Mouse (Mus musculus) neural tube, embryonic 13.5 days (tissue): ENCODE measurements around the gene Cpped1. TPM values are rescaled to one million over a fixed set of nuclear protein-coding genes. Genes with fewer than 3 reads are reported as not detected.

Experiments used
- ATAC-seq: fragments of 200-750 bp; cut with Nextera tagmentation; 2 replicates; pipeline ENCODE4 v1.8.0; 2017; ENCODE audit warnings: low read depth, mild to moderate bottlenecking, moderate TSS enrichment, moderate library complexity
- H3K27ac ChIP-seq: fragments of 300-500 bp; sonication (generic); replicated peaks from 2 replicates; pipeline ENCODE4 v1.5.1; 2015; ENCODE audit warnings: moderate library complexity, mild to moderate bottlenecking, inconsistent platforms
- H3K27me3 ChIP-seq: fragments of 300-500 bp; sonication (generic); 2 replicates; pipeline ENCODE4 v1.6.1; 2015; ENCODE audit warnings: mild to moderate bottlenecking, inconsistent platforms
- H3K36me3 ChIP-seq: fragments of 300-500 bp; sonication (generic); 2 replicates; pipeline ENCODE4 v1.6.1; 2015; ENCODE audit warnings: mild to moderate bottlenecking, inconsistent platforms
- H3K4me1 ChIP-seq: fragments of 300-500 bp; sonication (generic); replicated peaks from 2 replicates; pipeline ENCODE4 v1.6.1; 2015; ENCODE audit warnings: inconsistent platforms
- H3K4me2 ChIP-seq: fragments of 300-500 bp; sonication (generic); 2 replicates; pipeline ENCODE4 v1.6.1; 2015; ENCODE audit warnings: inconsistent platforms, mild to moderate bottlenecking, moderate library complexity
- H3K4me3 ChIP-seq: fragments of 300-500 bp; sonication (generic); 2 replicates; pipeline ENCODE4 v1.5.1; 2015; ENCODE audit warnings: mild to moderate bottlenecking, inconsistent platforms
- H3K9ac ChIP-seq: fragments of 300-500 bp; sonication (generic); 2 replicates; pipeline ENCODE4 v1.6.1; 2015; ENCODE audit warnings: moderate library complexity, mild to moderate bottlenecking, inconsistent platforms
- H3K9me3 ChIP-seq: fragments of 300-500 bp; sonication (generic); 2 replicates; pipeline ENCODE4 v1.6.1; 2016; ENCODE audit warnings: inconsistent platforms
- WGBS: fragments of 180-500 bp; shearing (Covaris S2); methylation state at CpG from one replicate; pipeline ENCODE4 v1.1.7; 2015; 5-methylcytosine and 5-hydroxymethylcytosine counted together
- polyA plus RNA-seq: library from polyadenylated mRNA; unstranded; fragments of >200 nt; fragmentation: Nextera tagmentation; extraction: Ambion mirVana; gene quantifications from 2 replicates; pipeline ENCODE4 v1.2.1, GENCODE M21; 2015

Gene Cpped1
- polyA plus RNA-seq, 1 experiment from 2014 or later = 19.3 TPM

GRCm38 (mm10) chr16:11828816-11829215 lies 80.4 kb downstream of the Cpped1 start:
- Histone ChIP-seq H3K27me3 (no peaks in the 10 kb centered on the region), H3K27ac (no peak overlapping the region), H3K9ac (no peak overlapping the region), H3K4me3 (no peak overlapping the region), H3K9me3 (no peaks in the 10 kb centered on the region), H3K36me3 (peaks cover 5% of the 10 kb centered on the region; the same call in 1 of the 2 replicates), H3K4me2 (no peak overlapping the region), H3K4me1 (peaks cover 4% of the 10 kb centered on the region; the same call in 1 of the 2 replicates)
- 95% methylated on average over 1 of the region's 1 CpGs for WGBS
- ATAC-seq = no peak

GRCm38 (mm10) chr16:11824833-11825232 lies 84.4 kb downstream of the Cpped1 start:
- Histone ChIP-seq H3K27me3 (no peaks in the 10 kb centered on the region), H3K36me3 (peaks cover 5% of the 10 kb centered on the region; the same call in 1 of the 2 replicates), H3K4me2 (no peak overlapping the region), H3K9me3 (no peaks in the 10 kb centered on the region), H3K4me1 (peaks cover 4% of the 10 kb centered on the region; the same call in 1 of the 2 replicates), H3K4me3 (no peak overlapping the region), H3K27ac (no peak overlapping the region; the same call in 1 of the 2 replicates), H3K9ac (no peak overlapping the region)
- WGBS = 74% methylated on average over 7 of the region's 7 CpGs
- ATAC-seq = no peak

GRCm38 (mm10) chr16:11824385-11824784 lies 84.9 kb downstream of the Cpped1 start:
- H3K4me3 ChIP-seq = no peak overlapping the region
- WGBS = 84% methylated on average over 8 of the region's 8 CpGs
- ATAC-seq = no peak
- peaks cover 4% of the 10 kb centered on the region; the same call in 1 of the 2 replicates for H3K4me1 ChIP-seq
- H3K27ac ChIP-seq = no peak overlapping the region; the same call in 1 of the 2 replicates
- no peak overlapping the region for H3K9ac ChIP-seq
- no peaks in the 10 kb centered on the region for H3K9me3 ChIP-seq
- H3K4me2 ChIP-seq = no peak overlapping the region
- H3K36me3 ChIP-seq = peaks cover 5% of the 10 kb centered on the region; the same call in 1 of the 2 replicates
- no peaks in the 10 kb centered on the region for H3K27me3 ChIP-seq

- Histone ChIP-seq H3K9ac (no peak overlapping the region), H3K4me1 (peaks cover 4% of the 10 kb centered on the region; the same call in 1 of the 2 replicates), H3K36me3 (no peaks in the 10 kb centered on the region), H3K4me3 (no peak overlapping the region), H3K27me3 (no peaks in the 10 kb centered on the region), H3K4me2 (no peak overlapping the region), H3K27ac (no peak overlapping the region), H3K9me3 (no peaks in the 10 kb centered on the region)
- ATAC-seq = no peak
- 82% methylated on average over 7 of the region's 7 CpGs for WGBS
These were observed 88.5 kb downstream of the Cpped1 start for GRCm38 (mm10) chr16:11820791-11821190.

- no peaks in the 10 kb centered on the region for H3K9me3 ChIP-seq
- H3K27me3 ChIP-seq = no peaks in the 10 kb centered on the region
- H3K27ac ChIP-seq = no peak overlapping the region
- no peak overlapping the region for H3K9ac ChIP-seq
- H3K4me3 ChIP-seq = no peak overlapping the region
- WGBS = 76% methylated on average over 10 of the region's 10 CpGs
- H3K4me2 ChIP-seq = no peak overlapping the region
- H3K4me1 ChIP-seq = 0 out of 2 replicates have a peak, but pooled peaks cover 4% of the 10 kb centered on the region
- no peaks in the 10 kb centered on the region for H3K36me3 ChIP-seq
- ATAC-seq = 0 out of 2 replicates have a peak, but pooled peaks have one; percentile 53
These were observed 94.2 kb downstream of the Cpped1 start for GRCm38 (mm10) chr16:11814935-11815650.

- no peaks in the 10 kb centered on the region for H3K27me3 ChIP-seq
- H3K27ac ChIP-seq = no peak overlapping the region
- no peaks in the 10 kb centered on the region for H3K9me3 ChIP-seq
- 0 out of 2 replicates have a peak, but pooled peaks cover 4% of the 10 kb centered on the region for H3K4me1 ChIP-seq
- H3K4me2 ChIP-seq = no peak overlapping the region
- no peak overlapping the region for H3K9ac ChIP-seq
- ATAC-seq = no peak
- no peak overlapping the region for H3K4me3 ChIP-seq
- H3K36me3 ChIP-seq = no peaks in the 10 kb centered on the region
- 75% methylated on average over 8 of the region's 8 CpGs for WGBS
These were observed 97.1 kb downstream of the Cpped1 start for GRCm38 (mm10) chr16:11812119-11812518.

GRCm38 (mm10) chr16:11809615-11810014 lies 99.6 kb downstream of the Cpped1 start:
- WGBS = 62% methylated on average over 8 of the region's 8 CpGs
- no peak for ATAC-seq
- H3K36me3 ChIP-seq = no peaks in the 10 kb centered on the region
- H3K4me2 ChIP-seq = no peak overlapping the region
- no peaks in the 10 kb centered on the region for H3K4me1 ChIP-seq
- H3K9me3 ChIP-seq = no peaks in the 10 kb centered on the region
- H3K27me3 ChIP-seq = no peaks in the 10 kb centered on the region
- H3K9ac ChIP-seq = no peak overlapping the region
- no peak overlapping the region for H3K4me3 ChIP-seq
- H3K27ac ChIP-seq = no peak overlapping the region

- Histone ChIP-seq H3K4me3 (no peak overlapping the region), H3K9me3 (no peaks in the 10 kb centered on the region), H3K4me2 (no peak overlapping the region), H3K27ac (no peak overlapping the region), H3K9ac (no peak overlapping the region), H3K36me3 (0 out of 2 replicates have a peak, but pooled peaks cover 6% of the 10 kb centered on the region), H3K4me1 (no peaks in the 10 kb centered on the region), H3K27me3 (no peaks in the 10 kb centered on the region)
- 87% methylated on average over 7 of the region's 7 CpGs for WGBS
- no peak for ATAC-seq
These were observed 107.2 kb downstream of the Cpped1 start for GRCm38 (mm10) chr16:11801960-11802539.

GRCm38 (mm10) chr16:11795758-11796460 lies 113.3 kb downstream of the Cpped1 start:
- H3K4me3 ChIP-seq = no peak overlapping the region
- H3K27me3 ChIP-seq = no peaks in the 10 kb centered on the region
- no peak overlapping the region for H3K4me2 ChIP-seq
- 82% methylated on average over 7 of the region's 7 CpGs for WGBS
- no peaks in the 10 kb centered on the region for H3K4me1 ChIP-seq
- no peak overlapping the region for H3K27ac ChIP-seq
- H3K9ac ChIP-seq = no peak overlapping the region
- no peak for ATAC-seq
- no peaks in the 10 kb centered on the region for H3K36me3 ChIP-seq
- 0 out of 2 replicates have a peak, but pooled peaks cover 4% of the 10 kb centered on the region for H3K9me3 ChIP-seq

- Histone ChIP-seq H3K9ac (no peak overlapping the region), H3K4me3 (no peak overlapping the region), H3K4me1 (no peaks in the 10 kb centered on the region), H3K27ac (no peak overlapping the region), H3K36me3 (no peaks in the 10 kb centered on the region), H3K9me3 (0 out of 2 replicates have a peak, but pooled peaks cover 4% of the 10 kb centered on the region), H3K27me3 (no peaks in the 10 kb centered on the region), H3K4me2 (no peak overlapping the region)
- no peak for ATAC-seq
- WGBS = 70% methylated on average over 4 of the region's 4 CpGs
These were observed 114.6 kb downstream of the Cpped1 start for GRCm38 (mm10) chr16:11794628-11795027.

GRCm38 (mm10) chr16:11793391-11793790 lies 115.9 kb downstream of the Cpped1 start:
- WGBS = 21% methylated on average over 2 of the region's 2 CpGs
- H3K27ac ChIP-seq = no peak overlapping the region
- H3K4me2 ChIP-seq = no peak overlapping the region
- H3K27me3 ChIP-seq = no peaks in the 10 kb centered on the region
- no peaks in the 10 kb centered on the region for H3K36me3 ChIP-seq
- ATAC-seq = no peak
- 0 out of 2 replicates have a peak, but pooled peaks cover 4% of the 10 kb centered on the region for H3K9me3 ChIP-seq
- no peak overlapping the region for H3K4me3 ChIP-seq
- H3K4me1 ChIP-seq = no peaks in the 10 kb centered on the region
- H3K9ac ChIP-seq = no peak overlapping the region

- Histone ChIP-seq H3K27ac (no peak overlapping the region), H3K4me1 (no peaks in the 10 kb centered on the region), H3K27me3 (no peaks in the 10 kb centered on the region), H3K36me3 (no peaks in the 10 kb centered on the region), H3K4me2 (no peak overlapping the region), H3K9me3 (0 out of 2 replicates have a peak, but pooled peaks cover 4% of the 10 kb centered on the region), H3K9ac (no peak overlapping the region), H3K4me3 (no peak overlapping the region)
- no peak for ATAC-seq
- 88% methylated on average over 3 of the region's 3 CpGs for WGBS
These were observed 118.8 kb downstream of the Cpped1 start for GRCm38 (mm10) chr16:11790476-11790875.
